21 mouse cellular contexts compared by ENCODE assay signal in genomic region chr8:121782493-121782892, GRCm38 (mm10). TPM values are rescaled to one million over a fixed set of nuclear protein-coding genes. Genes with fewer than 3 reads are reported as not detected.
"Had no signal": no experiment of that assay in that cellular context is flagged by ENCODE, and none has a peak within 500 bp of the region (broad histone marks: within the 10 kb centered on the region; RNA-seq: fewer than 3 reads in every experiment).

No protein-coding gene starts in this region.

- H3K27me3 ChIP-seq: kidney, embryonic 15.5 days; midbrain, embryonic 12.5 days; midbrain, embryonic 15.5 days; neural tube, embryonic 12.5 days; neural tube, embryonic 15.5 days had no signal

- DNase-seq: kidney, postnatal 10 days; kidney, postnatal 36 days; left cerebral cortex, postnatal 4 days; liver, postnatal 0 days; lung, embryonic 14.5 days; right cerebral cortex, adult 18-20 months; right cerebral cortex, postnatal 14 days; right cerebral cortex, postnatal 4 days; thymus, adult 18-20 months; thymus, postnatal 36 days had no signal

- H3K9ac ChIP-seq: kidney, embryonic 15.5 days; limb, embryonic 12.5 days; limb, embryonic 15.5 days; liver, embryonic 14.5 days; liver, postnatal 0 days; lung, embryonic 14.5 days; midbrain, embryonic 12.5 days; midbrain, embryonic 15.5 days; neural tube, embryonic 12.5 days; neural tube, embryonic 15.5 days had no signal

- H3K9me3 ChIP-seq: kidney, embryonic 15.5 days; limb, embryonic 12.5 days; limb, embryonic 15.5 days; midbrain, embryonic 12.5 days; midbrain, embryonic 15.5 days; neural tube, embryonic 12.5 days; neural tube, embryonic 15.5 days had no signal

- H3K27ac ChIP-seq: kidney, embryonic 15.5 days; limb, embryonic 12.5 days; limb, embryonic 15.5 days; liver, embryonic 14.5 days; macrophage; midbrain, embryonic 12.5 days; midbrain, embryonic 15.5 days; neural tube, embryonic 12.5 days; neural tube, embryonic 15.5 days had no signal

- H3K4me3 ChIP-seq: kidney, embryonic 15.5 days; limb, embryonic 12.5 days; limb, embryonic 15.5 days; midbrain, embryonic 12.5 days; midbrain, embryonic 15.5 days; neural tube, embryonic 12.5 days; neural tube, embryonic 15.5 days had no signal

- H3K36me3 ChIP-seq: kidney, embryonic 15.5 days; limb, embryonic 12.5 days; limb, embryonic 15.5 days; midbrain, embryonic 12.5 days; midbrain, embryonic 15.5 days; neural tube, embryonic 12.5 days had no signal

- H3K4me1 ChIP-seq: midbrain, embryonic 12.5 days; midbrain, embryonic 15.5 days had no signal

- ATAC-seq: liver, postnatal 0 days; lung, postnatal 0 days; midbrain, embryonic 15.5 days had no signal

- H3K4me2 ChIP-seq: kidney, embryonic 15.5 days; limb, embryonic 12.5 days; limb, embryonic 15.5 days; liver, embryonic 11.5 days; lung, embryonic 14.5 days; midbrain, embryonic 12.5 days; midbrain, embryonic 15.5 days; neural tube, embryonic 12.5 days; neural tube, embryonic 15.5 days had no signal

RNA-seq across cellular contexts. Expression of gene Jph3, which starts 53.1 kb away (rescaled TPM):
- polyA plus RNA-seq: liver, embryonic 14.5 days had no signal
